Mouse (Mus musculus) kidney, postnatal 0 days (tissue): ENCODE results near the gene Slf2. TPM values are rescaled to one million over a fixed set of nuclear protein-coding genes. Genes with fewer than 3 reads are reported as not detected.

Source experiments
- ATAC-seq: fragments of 200-750 bp; cut with Nextera tagmentation; replicated peaks from 2 replicates; pipeline ENCODE4 v1.8.0; 2017; ENCODE audit warnings: low read depth, moderate number of reproducible peaks, moderate TSS enrichment, moderate library complexity; ENCODE audit not compliant: low FRiP score
- DNase-seq: peaks from one replicate; pipeline ENCODE4 v3.0.0-alpha.2; 2016; ENCODE audit warnings: low spot score
- H3K27ac ChIP-seq: fragments of 300-500 bp; sonication (generic); 2 replicates; pipeline ENCODE4 v1.5.1; 2014; ENCODE audit warnings: mild to moderate bottlenecking
- H3K27me3 ChIP-seq: fragments of 300-500 bp; sonication (generic); 2 replicates; pipeline ENCODE4 v1.6.1; 2014; ENCODE audit warnings: low read length, mixed read lengths; ENCODE audit not compliant: insufficient read depth
- H3K36me3 ChIP-seq: fragments of 300-500 bp; sonication (generic); 2 replicates; pipeline ENCODE4 v1.6.1; 2014; ENCODE audit warnings: low read length, mixed read lengths; ENCODE audit not compliant: insufficient read depth
- H3K4me1 ChIP-seq: fragments of 300-500 bp; sonication (generic); replicated peaks from 2 replicates; pipeline ENCODE4 v1.6.1; 2014; ENCODE audit warnings: antibody characterized with exemption, low read length, mixed read lengths; ENCODE audit not compliant: insufficient read depth
- H3K4me2 ChIP-seq: fragments of 300-500 bp; sonication (generic); 2 replicates; pipeline ENCODE4 v1.6.1; 2014; ENCODE audit warnings: mild to moderate bottlenecking, low read length, moderate library complexity, mixed read lengths
- H3K4me3 ChIP-seq: fragments of 300-500 bp; sonication (generic); replicated peaks from 2 replicates; pipeline ENCODE4 v1.5.1; 2014; ENCODE audit warnings: low read depth, low read length
- H3K9ac ChIP-seq: fragments of 300-500 bp; sonication (generic); 2 replicates; pipeline ENCODE4 v1.6.1; 2014; ENCODE audit warnings: low read depth, low read length
- H3K9me3 ChIP-seq: fragments of 300-500 bp; sonication (generic); replicated peaks from 2 replicates; pipeline ENCODE4 v1.6.1; 2016; ENCODE audit warnings: low read length, inconsistent platforms, mixed read lengths
- CTCF ChIP-seq: IDR thresholded peaks from 2 replicates; pipeline ENCODE4 v1.5.1; 2016; ENCODE audit warnings: antibody characterized with exemption, low read depth, mild to moderate bottlenecking, moderate library complexity
- WGBS: fragments of 180-500 bp; shearing (Covaris S2); extraction: QIAGEN DNeasy Blood & Tissue Kit; methylation state at CpG from one replicate; pipeline ENCODE4 v1.1.7; 2014; 5-methylcytosine and 5-hydroxymethylcytosine counted together
- polyA plus RNA-seq: library from polyadenylated mRNA; unstranded; fragments of >200 nt; fragmentation: Nextera tagmentation; extraction: Ambion mirVana; gene quantifications from 2 replicates; pipeline ENCODE4 v1.2.1, GENCODE M21; 2015

Gene Slf2
- polyA plus RNA-seq, 1 experiment from 2014 or later, result 19.4 TPM

DNA sequence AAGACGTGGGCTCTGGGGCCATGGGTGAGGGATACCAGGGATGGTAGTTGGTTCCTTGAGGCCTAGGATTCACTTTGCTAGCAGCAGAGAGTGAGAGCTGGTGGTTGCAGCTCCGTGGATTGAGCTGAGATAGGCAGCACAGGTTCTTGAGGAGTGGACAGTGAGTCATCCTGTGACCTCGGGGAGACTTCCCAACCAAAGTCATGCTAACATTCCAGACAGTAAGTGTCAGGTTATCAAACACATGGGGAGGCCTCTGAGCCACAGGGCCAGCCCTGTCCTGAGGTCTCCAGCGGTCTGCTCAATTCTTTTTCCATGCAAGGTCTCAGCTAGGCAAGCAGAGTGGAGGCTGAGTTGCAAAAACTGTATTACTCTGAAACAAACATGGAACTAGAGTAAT, 79.7 kb downstream of the Slf2 start:
- H3K4me2 ChIP-seq, result no peak overlapping the region
- no peak for TF ChIP-seq CTCF
- WGBS, result 91% methylated on average over 4 of the region's 4 CpGs

DNA sequence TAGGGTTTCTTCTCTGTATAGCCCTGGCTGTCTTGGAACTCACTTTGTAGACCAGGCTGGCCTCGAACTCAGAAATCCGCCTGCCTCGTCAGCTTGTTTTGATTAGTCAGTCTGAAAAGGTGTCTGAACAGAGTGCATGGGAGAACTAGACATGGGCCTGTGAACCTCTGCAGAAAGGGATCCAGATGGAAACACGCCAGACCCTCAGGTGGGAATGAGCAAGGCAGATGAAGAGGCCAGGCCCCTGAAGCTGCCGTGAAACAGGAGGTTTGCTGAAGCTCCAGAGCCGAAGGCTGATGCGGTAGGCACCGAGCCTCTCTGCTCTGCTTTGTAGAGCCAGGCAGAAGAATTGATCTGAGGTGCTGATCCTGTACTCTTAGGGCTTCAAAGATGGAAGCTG, 81.3 kb downstream of the Slf2 start:
- 83% methylated on average over 8 of the region's 8 CpGs for WGBS
- DNase-seq (no peak), ATAC-seq (no peak)
- Histone ChIP-seq H3K27ac (no peak overlapping the region), H3K27me3 (no peaks in the 10 kb centered on the region), H3K4me1 (peaks cover 30% of the 10 kb centered on the region), H3K9me3 (no peaks in the 10 kb centered on the region), H3K4me3 (no peak overlapping the region), H3K4me2 (no peak overlapping the region), H3K9ac (no peak overlapping the region), H3K36me3 (0 out of 2 replicates have a peak, but pooled peaks cover 11% of the 10 kb centered on the region)
- TF ChIP-seq CTCF, result no peak

More for the DNA sequence above, 79.7 kb downstream of the Slf2 start:
- ATAC-seq (no peak), DNase-seq (no peak)
- H3K27ac ChIP-seq, result no peak overlapping the region
- no peak overlapping the region for H3K9ac ChIP-seq
- 0 out of 2 replicates have a peak, but pooled peaks cover 11% of the 10 kb centered on the region for H3K36me3 ChIP-seq
- no peaks in the 10 kb centered on the region for H3K9me3 ChIP-seq
- H3K4me1 ChIP-seq, result peaks cover 30% of the 10 kb centered on the region
- H3K27me3 ChIP-seq, result no peaks in the 10 kb centered on the region
- H3K4me3 ChIP-seq, result no peak overlapping the region

DNA sequence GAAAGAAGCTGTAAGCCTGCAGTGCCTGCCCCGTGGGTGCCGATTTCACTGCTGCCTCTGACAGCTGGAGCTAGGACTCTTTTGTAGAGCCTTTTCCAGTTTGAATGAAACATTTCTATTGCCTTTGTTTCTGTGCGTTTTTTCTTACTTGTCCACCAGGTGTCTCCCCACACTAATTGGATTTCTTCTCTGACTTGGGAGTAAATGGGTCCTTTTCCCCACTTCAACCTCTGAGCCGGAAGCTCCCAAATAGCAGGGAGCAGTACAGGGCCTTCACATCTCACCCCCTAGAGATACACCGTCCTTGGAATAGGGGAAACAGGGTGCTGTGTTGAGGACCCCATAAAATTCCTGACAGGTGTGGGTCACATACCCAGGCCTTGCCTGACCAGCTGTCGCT, 81.7 kb downstream of the Slf2 start:
- peaks cover 26% of the 10 kb centered on the region; the same call in 1 of the 2 replicates for H3K4me1 ChIP-seq
- TF ChIP-seq CTCF, result peak; percentile 77
- DNase-seq (peak; percentile 85), ATAC-seq (no peak)
- WGBS, result 32% methylated on average over 6 of the region's 6 CpGs
- no peak overlapping the region for H3K4me2 ChIP-seq
- H3K27me3 ChIP-seq, result no peaks in the 10 kb centered on the region
- 0 out of 2 replicates have a peak, but pooled peaks cover 11% of the 10 kb centered on the region for H3K36me3 ChIP-seq
- no peak overlapping the region for H3K4me3 ChIP-seq
- no peak overlapping the region for H3K9ac ChIP-seq
- H3K9me3 ChIP-seq, result no peaks in the 10 kb centered on the region
- H3K27ac ChIP-seq, result no peak overlapping the region

DNA sequence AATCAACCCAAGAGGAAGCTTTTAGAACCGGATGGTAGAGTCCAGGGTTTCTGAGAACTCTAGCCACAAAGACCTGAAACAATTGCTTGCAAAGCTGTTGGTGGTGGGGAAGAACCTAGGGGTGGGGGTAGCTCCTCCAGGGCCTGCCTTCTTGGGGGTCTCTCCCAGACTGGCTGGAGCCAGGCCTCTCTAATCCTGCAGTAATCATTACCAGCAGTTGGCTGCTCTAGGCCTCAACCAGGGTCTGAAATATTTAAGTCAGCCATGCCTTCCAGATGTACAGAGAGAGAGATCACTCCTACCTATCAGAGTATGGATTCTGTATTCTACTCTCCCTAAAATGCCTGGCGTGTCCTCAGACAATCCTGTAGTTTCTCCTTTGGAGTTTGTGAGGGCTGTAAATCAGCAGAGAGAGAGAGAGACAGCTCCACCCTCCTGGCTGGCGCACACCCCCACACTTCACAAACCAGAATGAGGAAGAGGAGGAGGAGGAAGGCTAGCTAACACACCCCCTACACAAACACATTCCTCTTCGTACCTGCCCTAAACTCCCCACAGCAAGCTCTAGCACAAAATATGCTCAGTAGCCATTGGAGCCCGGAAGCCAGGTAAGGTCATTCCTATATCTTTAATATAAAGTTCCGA, 82.8 kb downstream of the Slf2 start:
- H3K4me1 ChIP-seq, result peaks cover 28% of the 10 kb centered on the region
- no peak overlapping the region for H3K4me3 ChIP-seq
- H3K4me2 ChIP-seq, result peak overlapping the region; percentile 97; the same call in 1 of the 2 replicates

DNA sequence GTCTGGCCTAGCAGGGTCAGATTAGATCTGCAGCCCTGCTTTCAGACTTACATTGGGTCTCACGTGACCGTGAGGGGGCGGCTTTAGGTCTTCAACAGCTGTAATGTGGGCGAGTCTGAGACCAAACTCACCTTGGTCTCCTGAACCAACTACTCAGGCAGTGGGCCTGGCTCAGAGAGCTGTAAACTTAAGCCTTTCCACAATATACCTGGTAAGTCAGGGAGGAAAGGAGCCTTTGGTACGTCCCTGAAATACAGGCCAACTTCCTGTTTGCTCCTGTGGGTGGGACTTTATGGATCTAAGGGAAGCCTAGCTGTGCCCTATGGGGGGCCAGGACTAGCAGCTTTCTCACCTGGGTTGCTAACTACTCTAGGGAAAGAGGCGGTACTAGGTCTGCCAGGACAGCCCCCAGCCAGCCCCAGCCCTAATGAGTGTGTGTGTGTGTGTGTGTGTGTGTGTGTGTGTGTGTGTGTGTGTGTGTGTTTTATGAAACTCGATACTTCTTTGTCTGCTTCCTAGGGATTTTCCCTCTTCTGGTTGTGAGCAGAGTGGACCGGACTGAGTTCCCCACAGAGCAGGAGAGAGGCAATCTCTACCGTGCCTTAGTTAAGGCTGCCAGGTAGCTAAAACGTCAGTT, 83.5 kb downstream of the Slf2 start, which contains the start of gene Lzts2:
Gene Lzts2 (plus strand): TSS at position 80 of the 637 bp plus-strand sequence.
- H3K4me3 ChIP-seq, result peak within 1 kb of the TSS; percentile 73
- peak within 1 kb of the TSS; percentile 99 for H3K27ac ChIP-seq
- peak within 1 kb of the TSS; percentile 97 for H3K4me2 ChIP-seq
- 6% methylated on average over 10 of the region's 10 CpGs for WGBS
- peaks cover 36% of the 10 kb centered on the region for H3K4me1 ChIP-seq
- 0 out of 2 replicates have a peak, but pooled peaks cover 11% of the 10 kb centered on the region for H3K36me3 ChIP-seq
- no peaks in the 10 kb centered on the region for H3K27me3 ChIP-seq
- DNase-seq (peak; percentile 63), ATAC-seq (peak; percentile 17)
- 0 out of 2 replicates have a peak, but pooled peaks have one; percentile 2 for TF ChIP-seq CTCF
- H3K9ac ChIP-seq, result peak within 1 kb of the TSS; percentile 76
- H3K9me3 ChIP-seq, result no peaks in the 10 kb centered on the region

More for the DNA sequence above, 82.8 kb downstream of the Slf2 start:
- Histone ChIP-seq H3K27me3 (no peaks in the 10 kb centered on the region), H3K36me3 (0 out of 2 replicates have a peak, but pooled peaks cover 11% of the 10 kb centered on the region), H3K9me3 (no peaks in the 10 kb centered on the region), H3K9ac (no peak overlapping the region), H3K27ac (peak overlapping the region; percentile 99)
- DNase-seq, result no peak
- ATAC-seq, result no peak
- 47% methylated on average over 6 of the region's 6 CpGs for WGBS
- TF ChIP-seq CTCF, result no peak

DNA sequence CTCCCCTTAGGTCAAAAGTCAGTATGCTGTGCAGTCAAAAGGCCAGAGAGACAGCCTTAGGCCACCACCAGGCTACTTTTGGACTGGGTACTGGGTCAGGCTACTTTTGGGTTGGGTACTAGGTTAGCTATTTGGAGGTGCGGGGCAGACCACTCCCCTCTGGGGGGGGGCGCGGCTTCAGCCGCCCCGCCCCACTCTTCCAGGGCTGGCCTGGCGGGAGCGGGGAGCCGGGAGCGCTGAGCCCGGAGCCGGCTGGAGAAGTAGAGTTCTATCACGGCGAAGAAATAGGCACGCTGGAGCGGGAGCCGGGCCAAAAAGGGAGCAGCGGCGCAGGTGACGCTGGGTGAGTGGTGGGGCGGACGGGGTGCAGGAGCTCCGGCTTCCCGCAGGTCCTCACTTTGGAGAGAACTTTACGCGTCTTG, 84.0 kb downstream of the Slf2 start:
- no peaks in the 10 kb centered on the region for H3K27me3 ChIP-seq
- H3K4me3 ChIP-seq, result peak overlapping the region; percentile 73
- H3K27ac ChIP-seq, result peak overlapping the region; percentile 99
- H3K9me3 ChIP-seq, result no peaks in the 10 kb centered on the region
- TF ChIP-seq CTCF, result no peak
- under 1% methylated on average over 25 of the region's 25 CpGs for WGBS
- peak; percentile 63 for DNase-seq
- H3K36me3 ChIP-seq, result 0 out of 2 replicates have a peak, but pooled peaks cover 8% of the 10 kb centered on the region
- peak overlapping the region; percentile 97 for H3K4me2 ChIP-seq
- ATAC-seq, result peak; percentile 25
- peaks cover 39% of the 10 kb centered on the region for H3K4me1 ChIP-seq
- H3K9ac ChIP-seq, result peak overlapping the region; percentile 76
